Mouse (Mus musculus): Measurements from ENCODE around the gene Gm21812. TPM values are rescaled to one million over a fixed set of nuclear protein-coding genes. Genes with fewer than 3 reads are reported as not detected.
"Not testable (repeated sequence)": the region's sequence is repeated elsewhere in the genome, so short reads cannot be mapped to it uniquely, and the experiment has no call there.

The Gm21812 gene
- polyA plus RNA-seq (2012; rRNA removed): not detected in 2 replicates

DNA sequence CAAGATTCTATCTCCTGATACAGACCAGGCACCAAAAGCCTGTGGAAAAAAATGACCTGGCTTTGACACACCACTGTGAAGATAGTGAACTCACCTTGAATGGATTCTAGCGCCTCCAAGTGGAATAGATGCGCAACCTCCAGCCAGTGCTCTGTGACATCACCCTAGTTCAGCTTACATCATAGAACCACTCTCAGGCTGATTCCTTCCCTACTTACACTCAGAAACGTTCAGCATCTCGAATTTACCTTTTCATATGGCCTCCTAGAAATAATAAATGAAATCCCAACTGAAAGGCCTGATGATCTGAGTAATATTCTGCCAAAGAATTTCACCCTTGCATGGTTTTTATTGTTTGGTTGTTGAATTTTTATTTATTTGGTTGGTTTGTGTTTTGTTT lies at the start of gene Gm21812:
Gene Gm21812 (minus strand): TSS at position 101 of the 400 bp plus-strand sequence.
- no CpG with 5 or more reads among the region's 4 CpGs for WGBS
- not testable (repeated sequence) for DNase-seq (ENCODE audit: low read depth, low spot score)

Other genes with a start within 250 kb of the Gm21812 start
- gene Gm21292, start 213.3 kb downstream of the Gm21812 start, polyA plus RNA-seq (2012; rRNA removed): not detected in 2 replicates
- gene Gm21721, start 145.0 kb downstream of the Gm21812 start, polyA plus RNA-seq (2012; rRNA removed): not detected in 2 replicates
- not detected in 2 replicates for gene Gm21874, start 69.0 kb upstream of the Gm21812 start, polyA plus RNA-seq (2012; rRNA removed)

Data from large intestine, adult 2 months (tissue).